Mouse (Mus musculus): Measurements from ENCODE around the gene Ptpn13.

- TF ChIP-seq MAFK (IDR thresholded peaks at IDR 0.05; ENCODE audit: borderline replicate concordance, low read depth, low read length): no peak
- no peak for TF ChIP-seq EP300 (IDR thresholded peaks at IDR 0.05; ENCODE audit: low read depth in 1 of 2, low read length in 2 of 2)
- no peak for TF ChIP-seq CTCF (IDR thresholded peaks at IDR 0.05 in 2 of 3, conservative IDR thresholded peaks at IDR 0.05 in 1 of 3; ENCODE audit: control insufficient read depth in 1 of 3, insufficient read depth in 1 of 3, low read depth in 2 of 3, low read length in 3 of 3, poor library complexity in 1 of 3, severe bottlenecking in 1 of 3)
- no peak for TF ChIP-seq POLR2AphosphoS5 (IDR thresholded peaks at IDR 0.05; ENCODE audit: borderline replicate concordance, low read depth, low read length)
- TF ChIP-seq GABPA (IDR thresholded peaks at IDR 0.05; ENCODE audit: low read depth, low read length): no peak
- no peak for TF ChIP-seq SIN3A (IDR thresholded peaks at IDR 0.05; ENCODE audit: low read length)
- TF ChIP-seq MYC (IDR thresholded peaks at IDR 0.05; ENCODE audit: low read depth, low read length): no peak
Measured at GRCm38 (mm10) chr5:103475503-103475902, 50.5 kb downstream of the Ptpn13 start.

Data from MEL (cell line).